Mouse (Mus musculus): ENCODE measurements around the gene Stk32c. TPM values are rescaled to one million over a fixed set of nuclear protein-coding genes. Genes with fewer than 3 reads are reported as not detected.

Gene Stk32c
- polyA plus RNA-seq, 1 experiment from 2014 or later = not detected

DNA sequence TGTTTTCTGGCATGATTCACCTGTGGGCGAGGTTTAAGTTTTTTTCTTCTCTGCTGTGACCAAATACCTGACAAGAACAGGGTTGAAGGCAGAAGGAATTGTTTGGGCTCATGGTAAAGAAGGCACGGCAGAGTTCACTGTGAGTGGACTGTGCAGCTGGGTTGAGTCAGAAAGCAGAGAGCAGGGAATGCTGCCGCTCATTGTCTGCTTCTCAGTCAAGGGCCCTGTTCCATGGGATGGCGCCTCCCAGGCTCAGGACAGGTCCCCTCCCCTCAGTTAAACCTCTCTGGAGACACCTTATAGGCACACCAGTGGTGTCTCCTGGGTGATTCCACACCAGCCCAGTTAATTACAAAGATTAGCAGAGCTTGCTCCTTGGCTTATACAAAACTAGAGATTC is 9.2 kb upstream of the Stk32c start:
- Histone ChIP-seq H3K36me3 (no peaks in the 10 kb centered on the region), H3K27ac (no peak overlapping the region; the same call in 1 of the 2 replicates), H3K4me1 (peaks cover 38% of the 10 kb centered on the region), H3K9me3 (no peaks in the 10 kb centered on the region), H3K27me3 (ENCODE audit: insufficient read depth, poor library complexity, severe bottlenecking) (no peaks in the 10 kb centered on the region), H3K4me3 (no peak overlapping the region)
- WGBS = 74% methylated on average over 4 of the region's 4 CpGs
- peak; percentile 52 for DNase-seq (ENCODE audit: low spot score)

- 69% methylated on average over 2 of the region's 2 CpGs for WGBS
- Histone ChIP-seq H3K27ac (no peak overlapping the region), H3K4me3 (no peak overlapping the region), H3K9me3 (no peaks in the 10 kb centered on the region), H3K27me3 (ENCODE audit: insufficient read depth, poor library complexity, severe bottlenecking) (no peaks in the 10 kb centered on the region), H3K36me3 (no peaks in the 10 kb centered on the region), H3K4me1 (peaks cover 34% of the 10 kb centered on the region)
- peak; percentile 63 for DNase-seq (ENCODE audit: low spot score)
Measured at GRCm38 (mm10) chr7:139221856-139222255, 8.7 kb upstream of the Stk32c start.

DNA sequence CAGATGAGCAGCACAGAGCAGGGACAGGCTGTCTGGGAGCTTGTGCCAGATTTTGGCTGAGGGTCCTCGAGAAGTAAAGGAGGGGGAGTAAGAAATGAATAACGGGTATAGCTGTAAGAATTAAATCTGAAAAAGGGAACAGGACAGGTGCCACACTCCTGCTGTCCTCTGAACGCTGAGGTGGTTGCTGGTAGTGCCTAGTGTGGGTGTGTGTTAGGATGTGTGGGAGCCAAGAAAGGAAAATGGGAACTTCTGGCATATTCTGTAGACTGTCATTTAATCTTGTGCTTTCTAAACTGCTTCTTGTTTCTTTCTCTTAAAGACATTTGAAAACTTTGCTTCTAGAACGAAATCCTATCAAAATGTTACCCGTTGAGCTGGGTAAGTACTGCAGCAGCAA is 8.0 kb upstream of the Stk32c start:
- DNase-seq (ENCODE audit: low spot score) = peak; percentile 42
- no peaks in the 10 kb centered on the region for H3K9me3 ChIP-seq
- WGBS = 66% methylated on average over 5 of the region's 5 CpGs

DNA sequence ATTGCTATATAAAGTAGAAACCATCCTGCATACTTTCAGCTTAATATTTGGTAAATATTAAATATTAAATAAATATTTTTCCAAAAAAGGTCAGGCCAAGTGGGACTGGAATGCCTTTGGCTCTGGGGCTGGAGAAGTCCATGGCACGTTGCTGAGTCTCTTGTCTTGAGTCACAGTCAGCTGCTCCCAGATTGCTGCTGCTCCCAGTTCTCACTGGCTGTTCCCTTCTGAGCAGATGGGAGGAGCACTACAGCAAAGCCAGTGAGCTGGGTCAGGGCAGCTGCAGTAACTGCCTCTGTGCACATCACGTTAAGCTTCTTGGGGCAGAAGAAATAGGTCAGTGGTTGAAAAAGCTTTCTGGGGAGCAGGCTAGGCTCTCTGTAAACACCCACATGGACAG is 7.2 kb upstream of the Stk32c start:
- Histone ChIP-seq H3K9me3 (no peaks in the 10 kb centered on the region), H3K27ac (no peak overlapping the region), H3K4me3 (no peak overlapping the region), H3K4me1 (peaks cover 33% of the 10 kb centered on the region), H3K27me3 (ENCODE audit: insufficient read depth, poor library complexity, severe bottlenecking) (no peaks in the 10 kb centered on the region), H3K36me3 (no peaks in the 10 kb centered on the region)
- peak; percentile 66 for DNase-seq (ENCODE audit: low spot score)
- 36% methylated on average over 2 of the region's 2 CpGs for WGBS

More for the DNA sequence above, 8.0 kb upstream of the Stk32c start:
- H3K27ac ChIP-seq = no peak overlapping the region
- no peaks in the 10 kb centered on the region for H3K36me3 ChIP-seq
- H3K4me1 ChIP-seq = peaks cover 36% of the 10 kb centered on the region
- no peak overlapping the region for H3K4me3 ChIP-seq
- H3K27me3 ChIP-seq (ENCODE audit: insufficient read depth, poor library complexity, severe bottlenecking) = no peaks in the 10 kb centered on the region

- no peaks in the 10 kb centered on the region for H3K36me3 ChIP-seq
- H3K9me3 ChIP-seq = no peaks in the 10 kb centered on the region
- WGBS = 86% methylated on average over 5 of the region's 5 CpGs
- H3K27me3 ChIP-seq (ENCODE audit: insufficient read depth, poor library complexity, severe bottlenecking) = no peaks in the 10 kb centered on the region
- H3K4me1 ChIP-seq = peaks cover 26% of the 10 kb centered on the region
- H3K27ac ChIP-seq = 0 out of 2 replicates have a peak overlapping the region, but pooled peaks have one; percentile 17
- no peak overlapping the region for H3K4me3 ChIP-seq
- peak; percentile 54 for DNase-seq (ENCODE audit: low spot score)
Measured at GRCm38 (mm10) chr7:139219486-139219885, 6.4 kb upstream of the Stk32c start.

DNA sequence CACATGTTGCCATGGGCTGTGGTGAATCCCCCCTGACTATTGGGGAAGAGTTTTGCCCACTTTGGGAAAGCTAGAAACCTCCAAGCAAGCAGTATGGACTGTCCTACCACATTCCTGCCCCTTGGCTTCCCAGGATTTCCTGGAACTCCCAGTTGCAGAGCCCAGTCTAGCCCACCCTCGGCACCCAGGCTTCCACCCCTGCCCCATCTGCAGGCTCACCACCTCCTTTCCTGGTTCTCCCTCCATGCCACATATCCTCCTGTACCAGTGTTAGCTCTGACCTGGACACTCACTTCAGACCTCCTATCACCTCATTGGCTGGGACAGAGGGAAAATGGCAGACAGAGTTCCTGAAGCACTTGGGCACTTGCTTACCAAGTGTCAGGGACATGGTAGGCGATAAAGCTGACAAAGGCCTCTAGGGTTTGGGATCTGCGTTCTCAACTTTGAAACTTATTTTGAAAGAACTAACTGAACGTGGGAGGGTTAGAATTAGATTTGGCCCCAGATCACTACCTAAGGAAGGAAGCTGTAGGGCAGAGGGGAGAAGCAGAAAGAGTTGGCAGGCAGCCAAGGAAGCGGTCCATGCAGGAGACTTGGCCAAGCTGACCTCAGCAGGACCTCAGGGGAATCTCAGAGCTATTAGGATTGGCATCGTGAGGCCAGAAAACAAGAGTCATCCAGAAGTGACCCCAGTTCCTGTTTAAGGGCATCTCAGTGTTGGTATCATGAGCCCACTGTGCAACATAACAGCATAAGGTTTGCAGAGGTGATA is 5.7 kb upstream of the Stk32c start:
- DNase-seq (ENCODE audit: low spot score) = peak; percentile 73
- Histone ChIP-seq H3K4me1 (peaks cover 25% of the 10 kb centered on the region), H3K9me3 (no peaks in the 10 kb centered on the region), H3K27ac (0 out of 2 replicates have a peak overlapping the region, but pooled peaks have one; percentile 17), H3K36me3 (no peaks in the 10 kb centered on the region), H3K27me3 (ENCODE audit: insufficient read depth, poor library complexity, severe bottlenecking) (no peaks in the 10 kb centered on the region), H3K4me3 (no peak overlapping the region)
- 55% methylated on average over 6 of the region's 6 CpGs for WGBS

DNA sequence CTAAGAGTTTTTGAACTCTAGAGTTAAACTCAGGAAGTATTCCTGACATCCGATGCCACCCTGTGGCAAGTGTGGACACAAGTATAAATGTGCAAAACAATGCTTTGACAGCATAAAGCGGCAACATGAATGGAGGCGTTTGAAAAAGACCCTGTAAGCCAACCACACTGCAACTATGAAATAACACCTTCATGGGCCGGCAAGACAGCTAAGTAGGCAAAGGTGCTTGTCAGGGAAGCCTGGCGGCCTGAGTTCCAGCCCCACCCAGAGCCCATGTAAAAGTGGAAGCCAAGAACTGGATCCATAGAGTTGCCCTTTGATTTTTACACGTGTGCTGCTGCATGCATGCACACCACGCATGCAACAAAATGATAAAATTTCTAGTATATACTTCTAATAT is 3.9 kb upstream of the Stk32c start:
- H3K27me3 ChIP-seq (ENCODE audit: insufficient read depth, poor library complexity, severe bottlenecking) = no peaks in the 10 kb centered on the region
- peaks cover 32% of the 10 kb centered on the region for H3K4me1 ChIP-seq
- H3K9me3 ChIP-seq = no peaks in the 10 kb centered on the region
- no peaks in the 10 kb centered on the region for H3K36me3 ChIP-seq
- H3K27ac ChIP-seq = no peak overlapping the region
- peak; percentile 60 for DNase-seq (ENCODE audit: low spot score)
- no peak overlapping the region for H3K4me3 ChIP-seq
- WGBS = 79% methylated on average over 7 of the region's 7 CpGs

GRCm38 (mm10) chr7:139216464-139216863 is 3.4 kb upstream of the Stk32c start:
- Histone ChIP-seq H3K4me3 (no peak overlapping the region), H3K27me3 (ENCODE audit: insufficient read depth, poor library complexity, severe bottlenecking) (no peaks in the 10 kb centered on the region), H3K27ac (no peak overlapping the region), H3K36me3 (no peaks in the 10 kb centered on the region), H3K9me3 (no peaks in the 10 kb centered on the region), H3K4me1 (peaks cover 32% of the 10 kb centered on the region)
- 88% methylated on average over 9 of the region's 9 CpGs for WGBS
- DNase-seq (ENCODE audit: low spot score) = peak; percentile 61

- 0 out of 2 replicates have a peak overlapping the region, but pooled peaks have one; percentile 22 for H3K27ac ChIP-seq
- 87% methylated on average over 7 of the region's 7 CpGs for WGBS
- H3K9me3 ChIP-seq = no peaks in the 10 kb centered on the region
- H3K4me3 ChIP-seq = no peak overlapping the region
- H3K36me3 ChIP-seq = no peaks in the 10 kb centered on the region
- H3K27me3 ChIP-seq (ENCODE audit: insufficient read depth, poor library complexity, severe bottlenecking) = no peaks in the 10 kb centered on the region
- peaks cover 32% of the 10 kb centered on the region for H3K4me1 ChIP-seq
- DNase-seq (ENCODE audit: low spot score) = peak; percentile 58
Measured at GRCm38 (mm10) chr7:139215946-139216345, 2.8 kb upstream of the Stk32c start.

DNA sequence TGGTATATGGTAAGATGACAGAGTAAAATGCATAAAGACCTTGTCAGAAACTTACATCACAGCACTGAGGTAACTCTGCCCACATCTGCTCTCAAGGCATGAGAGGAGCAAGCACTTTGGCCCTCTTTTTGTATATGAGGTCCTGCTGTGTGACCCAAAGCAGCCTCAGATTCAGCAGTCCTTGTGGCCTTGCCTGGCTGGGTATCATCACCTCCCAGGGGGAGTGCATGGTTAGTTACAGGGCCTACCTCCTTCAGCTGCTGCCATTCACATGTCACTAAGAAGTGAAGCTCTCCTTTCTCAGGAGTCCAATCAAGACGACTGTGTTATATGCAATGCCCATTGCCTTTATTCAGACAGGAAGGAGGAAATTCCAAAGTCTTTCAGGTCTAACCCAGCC is 2.4 kb upstream of the Stk32c start:
- 65% methylated on average over 1 of the region's 1 CpGs for WGBS
- no peaks in the 10 kb centered on the region for H3K9me3 ChIP-seq
- DNase-seq (ENCODE audit: low spot score) = peak; percentile 53

DNA sequence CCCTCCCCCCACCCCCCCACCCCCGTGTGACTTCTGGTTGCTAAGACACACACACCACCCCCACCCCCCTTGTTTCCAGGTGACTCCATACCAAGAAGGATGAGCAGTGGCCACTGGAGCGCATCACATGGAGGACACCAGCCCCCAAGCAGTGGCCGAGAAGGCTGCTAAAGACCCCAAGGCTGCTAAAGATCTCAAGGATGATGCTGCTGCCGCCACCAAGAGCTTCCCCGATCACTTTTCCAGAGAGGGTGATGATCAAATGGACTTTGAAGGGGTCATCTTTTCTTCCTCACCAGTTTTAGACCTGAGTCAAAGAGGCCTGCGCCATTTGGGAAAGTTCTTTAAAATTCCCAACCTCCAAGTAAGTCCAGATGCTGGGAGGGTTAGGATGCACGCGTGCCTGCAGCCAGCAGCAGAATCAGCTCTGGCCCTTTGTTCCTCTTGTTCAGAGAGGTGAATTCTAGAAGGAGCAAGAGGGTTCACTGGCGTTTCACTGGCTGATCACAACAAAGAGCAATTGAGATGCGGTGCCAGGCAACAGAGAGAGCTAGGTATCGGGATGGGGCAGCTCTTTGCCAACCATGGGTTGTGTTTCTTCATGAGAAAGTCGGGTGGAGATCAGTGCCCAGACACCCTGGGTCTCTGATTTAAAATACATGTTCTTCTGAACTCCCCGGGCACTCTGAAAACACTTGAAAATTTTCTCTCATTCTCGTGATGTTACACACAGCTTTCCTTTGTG is 1.7 kb upstream of the Stk32c start:
- H3K4me1 ChIP-seq = peaks cover 29% of the 10 kb centered on the region
- no peaks in the 10 kb centered on the region for H3K9me3 ChIP-seq
- H3K27ac ChIP-seq = no peak overlapping the region
- H3K36me3 ChIP-seq = no peaks in the 10 kb centered on the region
- WGBS = 81% methylated on average over 14 of the region's 14 CpGs
- no peak overlapping the region for H3K4me3 ChIP-seq
- H3K27me3 ChIP-seq (ENCODE audit: insufficient read depth, poor library complexity, severe bottlenecking) = no peaks in the 10 kb centered on the region
- peak; percentile 57 for DNase-seq (ENCODE audit: low spot score)

More for the DNA sequence above, 2.4 kb upstream of the Stk32c start:
- Histone ChIP-seq H3K36me3 (no peaks in the 10 kb centered on the region), H3K4me1 (peaks cover 32% of the 10 kb centered on the region), H3K27ac (0 out of 2 replicates have a peak overlapping the region, but pooled peaks have one; percentile 22), H3K27me3 (ENCODE audit: insufficient read depth, poor library complexity, severe bottlenecking) (no peaks in the 10 kb centered on the region), H3K4me3 (no peak overlapping the region)

DNA sequence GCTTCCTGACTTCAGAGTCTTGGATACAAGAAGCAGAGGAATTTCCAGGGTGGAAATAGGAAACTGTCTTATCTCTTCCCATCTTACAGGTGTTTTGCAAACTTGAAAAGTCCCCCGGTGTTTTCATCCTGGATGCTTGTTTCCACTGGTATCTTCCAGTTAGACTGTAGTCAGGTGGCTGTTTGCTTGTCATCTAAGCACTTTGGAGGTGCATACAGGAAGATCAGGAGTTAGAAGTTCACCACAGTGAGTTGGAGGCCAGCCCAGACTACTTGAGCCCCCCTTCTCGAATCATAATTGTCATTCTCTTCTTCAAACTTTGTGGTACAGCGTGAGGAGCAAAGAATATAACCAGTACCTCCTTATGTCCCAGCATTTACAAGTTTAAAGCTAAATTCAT is 1.1 kb upstream of the Stk32c start:
- H3K4me1 ChIP-seq = peaks cover 25% of the 10 kb centered on the region
- 73% methylated on average over 3 of the region's 3 CpGs for WGBS
- H3K4me3 ChIP-seq = no peak overlapping the region
- H3K36me3 ChIP-seq = no peaks in the 10 kb centered on the region
- no peaks in the 10 kb centered on the region for H3K9me3 ChIP-seq
- H3K27ac ChIP-seq = no peak overlapping the region
- no peaks in the 10 kb centered on the region for H3K27me3 ChIP-seq (ENCODE audit: insufficient read depth, poor library complexity, severe bottlenecking)
- DNase-seq (ENCODE audit: low spot score) = peak; percentile 53

GRCm38 (mm10) chr7:139213751-139214150 is 644 bp upstream of the Stk32c start:
- WGBS = 63% methylated on average over 3 of the region's 3 CpGs
- no peak for DNase-seq (ENCODE audit: low spot score)
- no peaks in the 10 kb centered on the region for H3K9me3 ChIP-seq
- H3K4me3 ChIP-seq = peak overlapping the region; percentile 70
- peak overlapping the region; percentile 97 for H3K27ac ChIP-seq
- H3K27me3 ChIP-seq (ENCODE audit: insufficient read depth, poor library complexity, severe bottlenecking) = no peaks in the 10 kb centered on the region
- no peaks in the 10 kb centered on the region for H3K36me3 ChIP-seq
- H3K4me1 ChIP-seq = peaks cover 20% of the 10 kb centered on the region
